Mouse (Mus musculus): ENCODE data around the gene Purb. TPM values are rescaled to one million over a fixed set of nuclear protein-coding genes. Genes with fewer than 3 reads are reported as not detected.

Purb gene
- polyA plus RNA-seq, 1 experiment from 2014 or later = 25.9 TPM

- peak within 1 kb of the TSS; percentile 96 for H3K27ac ChIP-seq (ENCODE audit: low read depth)
- peaks cover 5% of the 10 kb centered on the region for H3K36me3 ChIP-seq (ENCODE audit: insufficient read depth)
- peak within 1 kb of the TSS; percentile 77 for H3K4me3 ChIP-seq (ENCODE audit: low read depth, low read length)
- H3K4me2 ChIP-seq = peak within 1 kb of the TSS; percentile 67
- no peaks in the 10 kb centered on the region for H3K27me3 ChIP-seq (ENCODE audit: insufficient read depth, low read length)
- ATAC-seq (ENCODE audit: insufficient read depth) = peak; percentile 99
- H3K4me1 ChIP-seq (ENCODE audit: insufficient read depth) = no peaks in the 10 kb centered on the region
- DNase-seq = peak; percentile 100
- H3K9me3 ChIP-seq (ENCODE audit: low read depth, low read length) = no peaks in the 10 kb centered on the region
- WGBS = 1% methylated on average over 80 of the region's 80 CpGs
- peak within 1 kb of the TSS; percentile 84 for H3K9ac ChIP-seq
- peak; percentile 52 for TF ChIP-seq CTCF (IDR thresholded peaks at IDR 0.05; ENCODE audit: low read depth)
Measured at GRCm38 (mm10) chr11:6444077-6444853, 31.5 kb downstream of the Purb start, which contains the start of gene H2afv. TSS of gene H2afv (minus strand) at chr11:6444443.

- peak overlapping the region; percentile 67 for H3K4me2 ChIP-seq
- under 1% methylated on average over 10 of the region's 10 CpGs for WGBS
- no peaks in the 10 kb centered on the region for H3K9me3 ChIP-seq (ENCODE audit: low read depth, low read length)
- H3K27ac ChIP-seq (ENCODE audit: low read depth) = peak overlapping the region; percentile 96
- no peaks in the 10 kb centered on the region for H3K4me1 ChIP-seq (ENCODE audit: insufficient read depth)
- no peak for ATAC-seq (ENCODE audit: insufficient read depth)
- no peak for TF ChIP-seq CTCF (IDR thresholded peaks at IDR 0.05; ENCODE audit: low read depth)
- peak overlapping the region; percentile 84 for H3K9ac ChIP-seq
- no peak for DNase-seq
- H3K27me3 ChIP-seq (ENCODE audit: insufficient read depth, low read length) = no peaks in the 10 kb centered on the region
- peak overlapping the region; percentile 77 for H3K4me3 ChIP-seq (ENCODE audit: low read depth, low read length)
- peaks cover 10% of the 10 kb centered on the region for H3K36me3 ChIP-seq (ENCODE audit: insufficient read depth)
Measured at GRCm38 (mm10) chr11:6443727-6444076, 32.0 kb downstream of the Purb start.

GRCm38 (mm10) chr11:6443102-6443501, 32.6 kb downstream of the Purb start:
- H3K4me2 ChIP-seq = peak overlapping the region; percentile 67
- DNase-seq (no peak), ATAC-seq (ENCODE audit: insufficient read depth) (no peak)
- peak overlapping the region; percentile 84 for H3K9ac ChIP-seq
- TF ChIP-seq CTCF (IDR thresholded peaks at IDR 0.05; ENCODE audit: low read depth) = no peak
- peaks cover 14% of the 10 kb centered on the region for H3K36me3 ChIP-seq (ENCODE audit: insufficient read depth)
- H3K9me3 ChIP-seq (ENCODE audit: low read depth, low read length) = no peaks in the 10 kb centered on the region
- H3K27ac ChIP-seq (ENCODE audit: low read depth) = peak overlapping the region; percentile 96
- no peaks in the 10 kb centered on the region for H3K27me3 ChIP-seq (ENCODE audit: insufficient read depth, low read length)
- H3K4me1 ChIP-seq (ENCODE audit: insufficient read depth) = no peaks in the 10 kb centered on the region
- H3K4me3 ChIP-seq (ENCODE audit: low read depth, low read length) = peak overlapping the region; percentile 77
- WGBS = 48% methylated on average over 4 of the region's 4 CpGs

- Histone ChIP-seq H3K9ac (no peak overlapping the region), H3K27ac (ENCODE audit: low read depth) (no peak overlapping the region), H3K36me3 (ENCODE audit: insufficient read depth) (peaks cover 19% of the 10 kb centered on the region), H3K9me3 (ENCODE audit: low read depth, low read length) (no peaks in the 10 kb centered on the region), H3K4me1 (ENCODE audit: insufficient read depth) (no peaks in the 10 kb centered on the region), H3K27me3 (ENCODE audit: insufficient read depth, low read length) (no peaks in the 10 kb centered on the region), H3K4me3 (ENCODE audit: low read depth, low read length) (no peak overlapping the region), H3K4me2 (peak overlapping the region; percentile 67)
- no peak for TF ChIP-seq CTCF (IDR thresholded peaks at IDR 0.05; ENCODE audit: low read depth)
- whole genome bisulfite sequencing = 95% methylated on average over 4 of the region's 4 CpGs
- DNase-seq (no peak), ATAC-seq (ENCODE audit: insufficient read depth) (no peak)
Measured at GRCm38 (mm10) chr11:6442566-6442965, 33.2 kb downstream of the Purb start.

GRCm38 (mm10) chr11:6440171-6440570, 35.5 kb downstream of the Purb start:
- H3K27me3 ChIP-seq (ENCODE audit: insufficient read depth, low read length) = no peaks in the 10 kb centered on the region
- no peak for TF ChIP-seq CTCF (IDR thresholded peaks at IDR 0.05; ENCODE audit: low read depth)
- no peaks in the 10 kb centered on the region for H3K4me1 ChIP-seq (ENCODE audit: insufficient read depth)
- no peak overlapping the region for H3K27ac ChIP-seq (ENCODE audit: low read depth)
- 91% methylated on average over 4 of the region's 4 CpGs for WGBS
- H3K4me2 ChIP-seq = no peak overlapping the region
- DNase-seq (no peak), ATAC-seq (ENCODE audit: insufficient read depth) (no peak)
- no peak overlapping the region for H3K4me3 ChIP-seq (ENCODE audit: low read depth, low read length)
- peaks cover 39% of the 10 kb centered on the region for H3K36me3 ChIP-seq (ENCODE audit: insufficient read depth)
- no peak overlapping the region for H3K9ac ChIP-seq
- H3K9me3 ChIP-seq (ENCODE audit: low read depth, low read length) = no peaks in the 10 kb centered on the region

GRCm38 (mm10) chr11:6437667-6438066, 38.0 kb downstream of the Purb start:
- peaks cover 64% of the 10 kb centered on the region for H3K36me3 ChIP-seq (ENCODE audit: insufficient read depth)
- no peak for TF ChIP-seq CTCF (IDR thresholded peaks at IDR 0.05; ENCODE audit: low read depth)
- DNase-seq (no peak), ATAC-seq (ENCODE audit: insufficient read depth) (no peak)
- no peak overlapping the region for H3K27ac ChIP-seq (ENCODE audit: low read depth)
- H3K27me3 ChIP-seq (ENCODE audit: insufficient read depth, low read length) = no peaks in the 10 kb centered on the region
- H3K9me3 ChIP-seq (ENCODE audit: low read depth, low read length) = no peaks in the 10 kb centered on the region
- no peak overlapping the region for H3K4me2 ChIP-seq
- WGBS = 93% methylated on average over 2 of the region's 2 CpGs
- H3K4me1 ChIP-seq (ENCODE audit: insufficient read depth) = no peaks in the 10 kb centered on the region
- H3K4me3 ChIP-seq (ENCODE audit: low read depth, low read length) = no peak overlapping the region
- no peak overlapping the region for H3K9ac ChIP-seq

GRCm38 (mm10) chr11:6436442-6436841, 39.3 kb downstream of the Purb start:
- no peak overlapping the region for H3K9ac ChIP-seq
- H3K4me1 ChIP-seq (ENCODE audit: insufficient read depth) = no peaks in the 10 kb centered on the region
- no peak overlapping the region for H3K4me3 ChIP-seq (ENCODE audit: low read depth, low read length)
- DNase-seq (peak; percentile 40), ATAC-seq (ENCODE audit: insufficient read depth) (no peak)
- peak; percentile 70 for TF ChIP-seq CTCF (IDR thresholded peaks at IDR 0.05; ENCODE audit: low read depth)
- H3K36me3 ChIP-seq (ENCODE audit: insufficient read depth) = peaks cover 76% of the 10 kb centered on the region
- H3K27me3 ChIP-seq (ENCODE audit: insufficient read depth, low read length) = no peaks in the 10 kb centered on the region
- H3K4me2 ChIP-seq = no peak overlapping the region
- no peaks in the 10 kb centered on the region for H3K9me3 ChIP-seq (ENCODE audit: low read depth, low read length)
- no peak overlapping the region for H3K27ac ChIP-seq (ENCODE audit: low read depth)
- 67% methylated on average over 8 of the region's 8 CpGs for WGBS

All from lung, embryonic 14.5 days (tissue).